Mouse (Mus musculus) myocyte (in vitro differentiated cells): ENCODE results near the gene Erich3. TPM values are rescaled to one million over a fixed set of nuclear protein-coding genes. Genes with fewer than 3 reads are reported as not detected.

Source experiments
- H3K27me3 ChIP-seq: one replicate; pipeline ENCODE4 v1.6.1; 2011; ENCODE audit not compliant: control insufficient read depth, insufficient read depth, insufficient read length
- H3K36me3 ChIP-seq: one replicate; pipeline ENCODE4 v1.6.1; 2011; ENCODE audit not compliant: control insufficient read depth, insufficient read depth
- H3K4me2 ChIP-seq: one replicate; pipeline ENCODE4 v1.6.1; 2011; ENCODE audit warnings: low read depth, control low read depth
- H3K4me3 ChIP-seq: one replicate; pipeline ENCODE4 v1.5.1; 2011; ENCODE audit warnings: mild to moderate bottlenecking, control low read depth, moderate library complexity
- H3K79me2 ChIP-seq: one replicate; pipeline ENCODE4 v1.6.1; 2011; ENCODE audit not compliant: control insufficient read depth, insufficient read depth
- H3ac ChIP-seq: one replicate; pipeline ENCODE4 v1.6.1; 2011; ENCODE audit not compliant: control insufficient read depth, insufficient read length
- CEBPB ChIP-seq: IDR thresholded peaks from 2 replicates; pipeline ENCODE4 v1.6.1; 2011; ENCODE audit warnings: mild to moderate bottlenecking, moderate library complexity; ENCODE audit not compliant: poor library complexity, insufficient read depth, severe bottlenecking
- E2F4 ChIP-seq: IDR thresholded peaks from one replicate; pipeline ENCODE4 v1.6.1; 2011; ENCODE audit warnings: mild to moderate bottlenecking, control low read depth, moderate library complexity; ENCODE audit not compliant: insufficient read depth
- MAX ChIP-seq: IDR thresholded peaks from one replicate; pipeline ENCODE4 v1.6.1; 2011; ENCODE audit warnings: low read depth, mild to moderate bottlenecking, control low read depth
- MYOD1 ChIP-seq, 3 experiments: IDR thresholded peaks; one replicate each; pipeline ENCODE4 v1.6.1; 2011; ENCODE audit warnings: control low read depth in 2 of 3, low read depth in 2 of 3, mild to moderate bottlenecking in 2 of 3, moderate library complexity in 1 of 3; ENCODE audit not compliant: insufficient read length in 2 of 3, control insufficient read depth in 1 of 3
- MYOG ChIP-seq, 3 experiments: IDR thresholded peaks; one replicate each; pipeline ENCODE4 v1.6.1; 2011; ENCODE audit warnings: control low read depth in 2 of 3, low read depth in 2 of 3, mild to moderate bottlenecking in 2 of 3; ENCODE audit not compliant: insufficient read length in 2 of 3, control insufficient read depth in 1 of 3, insufficient read depth in 1 of 3
- POLR2A ChIP-seq: IDR thresholded peaks from one replicate; pipeline ENCODE4 v1.6.1; 2011; ENCODE audit warnings: low read depth, mild to moderate bottlenecking, control low read depth, moderate library complexity; ENCODE audit not compliant: insufficient read length
- POLR2AphosphoS2 ChIP-seq: IDR thresholded peaks from one replicate; pipeline ENCODE4 v1.6.1; 2011; ENCODE audit warnings: low read depth, control low read depth; ENCODE audit not compliant: insufficient read length
- REST ChIP-seq: IDR thresholded peaks from one replicate; pipeline ENCODE4 v1.6.1; 2011; ENCODE audit warnings: mild to moderate bottlenecking, control low read depth, moderate library complexity; ENCODE audit not compliant: insufficient read depth, insufficient read length
- SRF ChIP-seq: IDR thresholded peaks from one replicate; pipeline ENCODE4 v1.6.1; 2011; ENCODE audit warnings: low read depth; ENCODE audit not compliant: control insufficient read depth, insufficient read length
- TCF12 ChIP-seq: IDR thresholded peaks from one replicate; pipeline ENCODE4 v1.6.1; 2011; ENCODE audit warnings: mild to moderate bottlenecking, control low read depth; ENCODE audit not compliant: poor library complexity, insufficient read depth, severe bottlenecking
- TCF3 ChIP-seq: IDR thresholded peaks from one replicate; pipeline ENCODE4 v1.6.1; 2011; ENCODE audit warnings: low read depth, control low read depth; ENCODE audit not compliant: insufficient read length
- USF1 ChIP-seq: IDR thresholded peaks from one replicate; pipeline ENCODE4 v1.6.1; 2011; ENCODE audit warnings: low read depth, mild to moderate bottlenecking, control low read depth, moderate library complexity
- polyA plus RNA-seq: library from polyadenylated mRNA; unstranded; fragments of >200 nt; fragmentation: generic; extraction: Trizol; gene quantifications from one replicate; pipeline ENCODE4 v1.2.1, GENCODE M21; 2012; ENCODE audit warnings: missing spikeins

Erich3 gene
- polyA plus RNA-seq, 1 experiment: not detected

- no peak overlapping the region for H3K4me2 ChIP-seq
- no peaks in the 10 kb centered on the region for H3K27me3 ChIP-seq
- H3ac ChIP-seq: no peak overlapping the region
- no peak overlapping the region for H3K4me3 ChIP-seq
- no peaks in the 10 kb centered on the region for H3K79me2 ChIP-seq
- H3K36me3 ChIP-seq: no peaks in the 10 kb centered on the region
- TF ChIP-seq POLR2AphosphoS2: no peak
- no peak for TF ChIP-seq SRF
- peak; percentile 70 for TF ChIP-seq REST
Observed at GRCm38 (mm10) chr3:154811833-154812232, 148.2 kb downstream of the Erich3 start.

GRCm38 (mm10) chr3:154812893-154813292, 149.2 kb downstream of the Erich3 start:
- no peak overlapping the region for H3K4me2 ChIP-seq
- no peak overlapping the region for H3ac ChIP-seq
- H3K79me2 ChIP-seq: no peaks in the 10 kb centered on the region
- no peak overlapping the region for H3K4me3 ChIP-seq
- no peaks in the 10 kb centered on the region for H3K27me3 ChIP-seq
- TF ChIP-seq MAX (no peak), POLR2AphosphoS2 (no peak), SRF (no peak), MYOG (IDR thresholded peaks at IDR 0.05; ENCODE audit: control insufficient read depth in 1 of 3, insufficient read depth in 1 of 3, insufficient read length in 2 of 3, low read depth in 2 of 3) (no peak), TCF12 (no peak), POLR2A (no peak), REST (no peak), MYOD1 (IDR thresholded peaks at IDR 0.05; ENCODE audit: control insufficient read depth in 1 of 3, insufficient read length in 2 of 3, low read depth in 2 of 3) (no peak), TCF3 (no peak), USF1 (no peak), E2F4 (no peak), CEBPB (no peak)
- H3K36me3 ChIP-seq: no peaks in the 10 kb centered on the region

- Histone ChIP-seq H3K4me3 (no peak overlapping the region), H3K79me2 (no peaks in the 10 kb centered on the region), H3ac (no peak overlapping the region), H3K4me2 (no peak overlapping the region), H3K36me3 (no peaks in the 10 kb centered on the region), H3K27me3 (no peaks in the 10 kb centered on the region)
- TF ChIP-seq POLR2AphosphoS2: no peak
- TF ChIP-seq TCF12: no peak
- no peak for TF ChIP-seq CEBPB
- no peak for TF ChIP-seq SRF
- no peak for TF ChIP-seq MYOD1 (IDR thresholded peaks at IDR 0.05; ENCODE audit: control insufficient read depth in 1 of 3, insufficient read length in 2 of 3, low read depth in 2 of 3)
- TF ChIP-seq USF1: no peak
- TF ChIP-seq POLR2A: no peak
- TF ChIP-seq E2F4: no peak
- no peak for TF ChIP-seq MYOG (IDR thresholded peaks at IDR 0.05; ENCODE audit: control insufficient read depth in 1 of 3, insufficient read depth in 1 of 3, insufficient read length in 2 of 3, low read depth in 2 of 3)
- TF ChIP-seq MAX: no peak
- TF ChIP-seq TCF3: no peak
- no peak for TF ChIP-seq REST
Observed at GRCm38 (mm10) chr3:154815606-154816005, 151.9 kb downstream of the Erich3 start.

GRCm38 (mm10) chr3:154816231-154816630, 152.6 kb downstream of the Erich3 start:
- no peak for TF ChIP-seq TCF3
- no peak for TF ChIP-seq REST
- no peak for TF ChIP-seq POLR2AphosphoS2
- TF ChIP-seq USF1: no peak
- TF ChIP-seq POLR2A: no peak
- TF ChIP-seq SRF: no peak
- TF ChIP-seq CEBPB: no peak
- TF ChIP-seq MAX: no peak
- TF ChIP-seq MYOG (IDR thresholded peaks at IDR 0.05; ENCODE audit: control insufficient read depth in 1 of 3, insufficient read depth in 1 of 3, insufficient read length in 2 of 3, low read depth in 2 of 3): no peak
- TF ChIP-seq MYOD1 (IDR thresholded peaks at IDR 0.05; ENCODE audit: control insufficient read depth in 1 of 3, insufficient read length in 2 of 3, low read depth in 2 of 3): no peak
- no peak for TF ChIP-seq E2F4
- TF ChIP-seq TCF12: no peak
- Histone ChIP-seq H3K27me3 (no peaks in the 10 kb centered on the region), H3K4me2 (no peak overlapping the region), H3K4me3 (no peak overlapping the region), H3ac (no peak overlapping the region), H3K79me2 (no peaks in the 10 kb centered on the region), H3K36me3 (no peaks in the 10 kb centered on the region)
